Mouse (Mus musculus): Measurements from ENCODE around the gene Misp.

DNA sequence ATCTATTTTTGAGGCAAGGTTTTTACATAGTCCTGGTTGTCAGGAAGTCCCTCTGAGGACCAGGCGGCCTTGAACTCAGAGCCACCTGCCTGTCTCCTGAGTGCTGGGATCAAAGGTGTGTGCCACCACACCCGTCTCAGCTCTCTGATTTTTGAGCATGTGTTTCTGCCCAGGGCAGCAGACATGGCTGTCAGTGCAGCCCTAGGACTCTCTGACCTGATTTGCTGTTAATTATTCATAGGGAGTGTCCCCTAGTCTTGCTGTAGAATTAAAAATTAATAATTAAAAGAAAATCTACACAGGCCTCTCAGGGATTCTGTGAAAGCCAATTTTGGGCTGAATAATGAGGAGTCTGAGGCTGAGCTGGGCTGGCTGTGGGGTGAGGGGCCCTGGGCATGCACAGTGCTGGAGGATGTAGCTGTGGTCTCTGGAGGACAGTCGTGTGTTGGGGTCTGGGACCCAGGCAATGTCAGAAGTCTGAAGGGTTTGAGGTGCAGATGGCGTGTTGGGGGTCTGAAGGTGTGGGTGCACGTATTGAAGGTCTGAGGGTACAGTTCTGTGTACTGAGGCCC is 6.4 kb upstream of the Misp start:
- no peak for TF ChIP-seq CTCF (conservative IDR thresholded peaks at IDR 0.05; ENCODE audit: low read length)
- no peak for TF ChIP-seq NANOG (IDR thresholded peaks at IDR 0.05; ENCODE audit: borderline replicate concordance, low read length)

All from E14TG2a.4 (cell line).